Mouse (Mus musculus): ENCODE measurements at regions not wholly inside any gene's neighbourhood (a gene's known extent, or its start where the extent isn't known, plus 50 kb on each side); places are given as distances from the start of the nearest gene placed in this dataset.

- TF ChIP-seq POLR2A (IDR thresholded peaks at IDR 0.05; ENCODE audit: low read depth, low read length) = no peak
- no peak for TF ChIP-seq CTCF (IDR thresholded peaks at IDR 0.05; ENCODE audit: borderline replicate concordance, insufficient read depth, low read length)
Measured at GRCm38 (mm10) chr3:9895396-9896135, 192.3 kb upstream of the Gm9833 start.

Data from embryonic fibroblast, embryonic 13.5 days (primary cell).